Mouse (Mus musculus): Measurements from ENCODE around the gene Olfr331. TPM values are rescaled to one million over a fixed set of nuclear protein-coding genes. Genes with fewer than 3 reads are reported as not detected.
"Not testable (repeated sequence)": the region's sequence is repeated elsewhere in the genome, so short reads cannot be mapped to it uniquely, and the experiment has no call there.

Gene Olfr331
- not detected in 2 replicates for polyA plus RNA-seq (2016; fragmentation: Nextera tagmentation; extraction: Ambion mirVana)

DNA sequence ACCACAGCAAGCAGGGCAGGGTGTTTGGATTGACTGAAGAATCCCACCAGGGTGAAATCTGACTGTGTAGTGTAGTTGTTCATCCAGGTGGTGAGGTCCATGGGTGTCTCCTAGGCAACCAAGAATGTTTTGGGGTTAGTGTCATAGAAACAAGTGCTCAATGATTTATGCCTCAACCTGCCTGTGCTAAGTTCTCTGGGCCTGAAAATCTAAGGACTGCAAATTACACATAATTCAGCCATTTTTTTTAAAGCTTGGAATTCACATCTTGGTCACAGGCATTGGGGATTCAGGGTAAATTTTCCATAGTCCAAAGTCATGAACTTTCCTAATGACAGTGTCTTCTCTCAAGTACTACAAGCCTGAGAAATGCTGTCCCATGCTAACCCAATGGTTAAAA lies at the start of gene Olfr331:
Gene Olfr331 (minus strand): TSS at position 101 of the 400 bp plus-strand sequence.
- not testable (repeated sequence) for H3K27me3 ChIP-seq (ENCODE audit: insufficient read depth, poor library complexity, severe bottlenecking); H3K27ac ChIP-seq; H3K4me3 ChIP-seq; DNase-seq (ENCODE audit: low spot score); H3K4me1 ChIP-seq (replicated peaks); H3K9me3 ChIP-seq; H3K36me3 ChIP-seq

- no peaks in the 10 kb centered on the region for H3K27me3 ChIP-seq (ENCODE audit: insufficient read depth, poor library complexity, severe bottlenecking)
Measured at GRCm38 (mm10) chr11:58546322-58546721, 44.0 kb upstream of the Olfr331 start, which contains the start of gene Olfr329-ps. TSS of gene Olfr329-ps (minus strand) at chr11:58546422.

DNA sequence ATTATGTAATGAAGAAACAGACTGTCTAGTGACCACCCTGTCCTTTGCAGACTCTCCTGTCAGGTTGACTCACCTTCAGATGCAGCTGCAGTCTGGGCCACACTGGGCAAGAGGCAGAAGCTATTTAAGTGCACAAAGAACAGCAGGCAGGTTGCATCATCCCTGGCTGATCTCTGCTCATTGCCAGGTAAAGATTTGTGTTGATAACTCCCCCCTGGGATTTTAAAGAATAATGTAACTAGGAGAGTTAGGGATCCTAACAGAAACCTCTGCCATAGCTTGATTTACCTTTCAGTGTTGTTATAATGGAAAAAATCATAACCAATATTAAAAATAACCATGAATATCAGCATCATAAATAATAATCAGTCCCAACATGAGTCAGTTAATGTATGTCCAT lies 32.4 kb upstream of the Olfr331 start, which contains the start of gene Olfr330:
Gene Olfr330 (minus strand): TSS at position 101 of the 400 bp plus-strand sequence.
- not testable (repeated sequence) for H3K27ac ChIP-seq; H3K9me3 ChIP-seq; DNase-seq (ENCODE audit: low spot score); H3K36me3 ChIP-seq; H3K4me3 ChIP-seq; H3K27me3 ChIP-seq (ENCODE audit: insufficient read depth, poor library complexity, severe bottlenecking); H3K4me1 ChIP-seq (replicated peaks)

More at GRCm38 (mm10) chr11:58546322-58546721, 44.0 kb upstream of the Olfr331 start, which contains the start of gene Olfr329-ps:
- Histone ChIP-seq H3K4me1 (replicated peaks) (no peaks in the 10 kb centered on the region), H3K36me3 (no peaks in the 10 kb centered on the region), H3K27ac (no peak within 1 kb of the TSS), H3K4me3 (no peak within 1 kb of the TSS), H3K9me3 (no peaks in the 10 kb centered on the region)
- 85% methylated on average over 5 of the region's 5 CpGs for WGBS
- no peak for DNase-seq (ENCODE audit: low spot score)

DNA sequence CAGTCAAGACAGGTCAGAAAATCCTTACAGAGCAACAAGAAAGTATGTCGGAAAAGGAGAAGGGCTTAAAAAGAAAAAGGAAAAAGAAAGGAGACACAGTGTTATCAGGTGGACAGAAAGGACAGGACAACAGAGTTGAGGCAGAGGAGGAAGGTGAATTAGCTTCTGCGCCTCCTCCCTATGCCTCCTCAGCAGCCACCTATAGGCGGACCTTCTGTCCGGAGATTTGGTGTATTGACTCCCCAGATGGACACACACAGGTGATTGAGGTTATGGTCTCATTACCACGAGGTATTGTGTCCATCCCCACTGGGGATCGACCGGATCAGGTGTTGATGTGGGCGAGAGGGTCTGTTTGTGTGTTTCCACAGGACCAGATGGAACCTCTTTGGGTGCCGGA lies 17.4 kb upstream of the Olfr331 start:
- H3K9me3 ChIP-seq; H3K27me3 ChIP-seq (ENCODE audit: insufficient read depth, poor library complexity, severe bottlenecking); H3K36me3 ChIP-seq; DNase-seq (ENCODE audit: low spot score); H3K4me3 ChIP-seq; H3K4me1 ChIP-seq (replicated peaks); H3K27ac ChIP-seq: not testable (repeated sequence)
- 89% methylated on average over 9 of the region's 9 CpGs for WGBS

DNA sequence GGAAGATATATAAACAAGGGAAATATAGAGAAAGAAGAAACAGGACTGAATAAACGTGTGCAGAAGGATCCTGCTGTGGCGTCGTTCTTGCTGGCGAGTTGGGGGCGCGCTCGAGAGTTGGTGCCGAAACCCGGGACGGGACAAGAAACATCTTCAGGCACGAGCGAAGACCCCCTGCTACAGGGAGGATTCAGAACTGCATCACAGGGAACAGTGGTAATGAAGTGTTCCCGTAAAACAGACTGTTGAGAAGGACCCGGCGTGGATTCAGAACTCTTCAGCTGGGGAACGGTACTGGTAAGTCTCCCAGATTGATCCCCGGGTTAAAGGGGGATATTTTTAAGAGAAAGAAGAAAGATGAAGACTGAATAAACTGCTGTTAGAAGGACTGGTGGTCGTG lies 16.5 kb upstream of the Olfr331 start:
- 97% methylated on average over 18 of the region's 18 CpGs for WGBS

DNA sequence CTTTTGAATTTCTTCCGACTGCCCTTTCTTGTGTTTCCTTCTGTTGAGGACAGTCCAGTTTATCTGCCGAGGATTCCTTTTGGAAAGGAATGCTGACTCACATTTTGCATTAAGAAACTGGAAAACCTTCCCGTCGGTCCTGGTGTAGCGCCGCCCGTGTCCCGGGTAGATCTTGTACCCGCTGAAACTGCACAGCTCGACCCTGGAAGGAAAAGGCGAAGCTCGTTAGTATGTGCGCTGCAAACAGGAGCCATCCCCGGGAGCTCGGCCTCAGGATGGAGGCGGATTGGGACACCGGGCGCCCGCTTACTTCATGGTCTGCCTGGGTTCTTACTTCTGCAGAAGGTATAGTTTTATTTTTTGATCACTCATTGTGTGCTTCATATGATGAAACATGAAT lies 6.7 kb upstream of the Olfr331 start:
- not testable (repeated sequence) for H3K27me3 ChIP-seq (ENCODE audit: insufficient read depth, poor library complexity, severe bottlenecking); H3K9me3 ChIP-seq; H3K4me1 ChIP-seq (replicated peaks); DNase-seq (ENCODE audit: low spot score); H3K36me3 ChIP-seq; H3K27ac ChIP-seq; H3K4me3 ChIP-seq
- WGBS, result 86% methylated on average over 19 of the region's 19 CpGs

More for the DNA sequence above, 16.5 kb upstream of the Olfr331 start:
- H3K4me3 ChIP-seq; H3K4me1 ChIP-seq (replicated peaks); DNase-seq (ENCODE audit: low spot score); H3K27ac ChIP-seq; H3K27me3 ChIP-seq (ENCODE audit: insufficient read depth, poor library complexity, severe bottlenecking); H3K36me3 ChIP-seq; H3K9me3 ChIP-seq: not testable (repeated sequence)

GRCm38 (mm10) chr11:58499290-58499689 lies 3.1 kb downstream of the Olfr331 start:
- Histone ChIP-seq H3K4me3 (no peak overlapping the region), H3K36me3 (no peaks in the 10 kb centered on the region), H3K27ac (no peak overlapping the region), H3K9me3 (no peaks in the 10 kb centered on the region), H3K27me3 (ENCODE audit: insufficient read depth, poor library complexity, severe bottlenecking) (no peaks in the 10 kb centered on the region), H3K4me1 (replicated peaks) (no peaks in the 10 kb centered on the region)
- no peak for DNase-seq (ENCODE audit: low spot score)
- 76% methylated on average over 3 of the region's 3 CpGs for WGBS

DNA sequence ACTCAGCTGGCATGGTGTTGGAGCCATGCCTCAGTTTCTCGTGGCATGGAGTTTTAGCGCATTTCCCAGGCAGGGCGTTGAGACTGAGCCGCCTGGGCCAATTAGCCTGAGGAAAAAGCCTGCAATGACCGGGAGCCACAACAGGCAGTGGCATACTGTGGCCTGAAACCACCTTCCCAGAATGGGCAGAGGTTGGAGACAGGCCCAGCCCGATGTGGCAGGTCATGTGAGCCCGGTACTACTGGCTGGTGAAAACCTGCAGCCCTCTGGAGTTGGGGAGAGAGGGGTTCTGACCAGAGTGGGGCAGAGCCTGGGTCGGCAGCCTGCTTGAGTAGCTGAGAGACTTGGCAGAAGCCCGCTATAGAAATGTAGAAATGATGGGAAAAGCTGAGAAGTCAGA lies 3.6 kb downstream of the Olfr331 start:
- Histone ChIP-seq H3K9me3 (no peaks in the 10 kb centered on the region), H3K4me1 (replicated peaks) (no peaks in the 10 kb centered on the region), H3K27me3 (ENCODE audit: insufficient read depth, poor library complexity, severe bottlenecking) (no peaks in the 10 kb centered on the region), H3K27ac (no peak overlapping the region), H3K4me3 (no peak overlapping the region), H3K36me3 (no peaks in the 10 kb centered on the region)
- no peak for DNase-seq (ENCODE audit: low spot score)
- 85% methylated on average over 9 of the region's 9 CpGs for WGBS

- 71% methylated on average over 2 of the region's 2 CpGs for WGBS
- H3K27me3 ChIP-seq (ENCODE audit: insufficient read depth, poor library complexity, severe bottlenecking), result no peaks in the 10 kb centered on the region
- H3K36me3 ChIP-seq, result no peaks in the 10 kb centered on the region
- H3K4me3 ChIP-seq, result no peak within 1 kb of the TSS
- no peaks in the 10 kb centered on the region for H3K4me1 ChIP-seq (replicated peaks)
- no peak within 1 kb of the TSS for H3K27ac ChIP-seq
- DNase-seq (ENCODE audit: low spot score), result no peak
- no peaks in the 10 kb centered on the region for H3K9me3 ChIP-seq
Measured at GRCm38 (mm10) chr11:58492455-58492854, 9.9 kb downstream of the Olfr331 start, which contains the start of gene Olfr332. TSS of gene Olfr332 (minus strand) at chr11:58492555.

DNA sequence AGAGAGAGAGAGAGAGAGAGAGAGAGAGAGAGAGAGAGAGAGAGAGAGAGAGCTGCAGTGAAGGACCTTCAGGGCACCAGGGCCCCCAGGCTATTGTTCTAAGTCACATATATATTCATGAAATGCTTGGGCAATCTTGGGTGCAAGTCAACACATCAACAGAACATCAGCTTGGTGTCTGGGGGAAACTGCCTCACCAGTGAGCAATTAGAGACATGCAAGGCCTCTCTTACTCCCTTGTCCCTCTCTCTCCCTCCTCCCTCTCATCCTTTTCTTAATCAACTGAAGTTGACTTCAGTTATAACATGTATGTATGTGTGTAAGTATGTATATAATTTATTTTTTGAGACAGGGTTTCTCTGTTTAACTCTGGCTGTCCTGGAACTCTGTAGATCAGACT lies 40.2 kb downstream of the Olfr331 start, which contains the start of gene Olfr30:
Gene Olfr30 (minus strand): TSS at position 101 of the 400 bp plus-strand sequence.
- H3K9me3 ChIP-seq, result no peaks in the 10 kb centered on the region
- H3K27me3 ChIP-seq (ENCODE audit: insufficient read depth, poor library complexity, severe bottlenecking), result no peaks in the 10 kb centered on the region
- no peaks in the 10 kb centered on the region for H3K36me3 ChIP-seq
- no peaks in the 10 kb centered on the region for H3K4me1 ChIP-seq (replicated peaks)
- DNase-seq (ENCODE audit: low spot score), result no peak
- H3K4me3 ChIP-seq, result no peak within 1 kb of the TSS
- H3K27ac ChIP-seq, result no peak within 1 kb of the TSS

DNA sequence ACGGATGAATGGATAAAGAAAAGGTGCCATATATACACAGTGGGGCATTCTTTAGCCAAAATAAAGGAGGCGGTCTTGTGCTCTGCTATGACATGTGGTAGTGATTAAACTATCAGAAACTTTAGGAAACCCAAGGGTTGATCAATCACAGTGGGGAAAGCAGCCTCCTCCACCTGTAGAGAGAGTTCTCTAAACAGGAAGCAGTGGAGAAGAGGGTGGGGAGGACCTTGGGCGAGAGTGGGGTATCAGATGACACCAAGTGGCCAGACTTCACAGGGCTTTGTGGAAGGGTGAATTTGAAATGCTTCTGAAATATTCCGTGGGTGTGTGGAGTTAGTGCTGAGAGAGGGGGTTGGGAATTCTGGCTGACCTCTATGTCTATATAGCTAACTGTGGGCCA lies 48.8 kb downstream of the Olfr331 start:
- DNase-seq (ENCODE audit: low spot score), result peak; percentile 17
- Histone ChIP-seq H3K4me3 (no peak overlapping the region), H3K36me3 (no peaks in the 10 kb centered on the region), H3K9me3 (0 out of 2 replicates have a peak, but pooled peaks cover 4% of the 10 kb centered on the region), H3K27ac (no peak overlapping the region), H3K4me1 (replicated peaks) (no peaks in the 10 kb centered on the region), H3K27me3 (ENCODE audit: insufficient read depth, poor library complexity, severe bottlenecking) (no peaks in the 10 kb centered on the region)
- WGBS, result 54% methylated on average over 4 of the region's 4 CpGs

DNA sequence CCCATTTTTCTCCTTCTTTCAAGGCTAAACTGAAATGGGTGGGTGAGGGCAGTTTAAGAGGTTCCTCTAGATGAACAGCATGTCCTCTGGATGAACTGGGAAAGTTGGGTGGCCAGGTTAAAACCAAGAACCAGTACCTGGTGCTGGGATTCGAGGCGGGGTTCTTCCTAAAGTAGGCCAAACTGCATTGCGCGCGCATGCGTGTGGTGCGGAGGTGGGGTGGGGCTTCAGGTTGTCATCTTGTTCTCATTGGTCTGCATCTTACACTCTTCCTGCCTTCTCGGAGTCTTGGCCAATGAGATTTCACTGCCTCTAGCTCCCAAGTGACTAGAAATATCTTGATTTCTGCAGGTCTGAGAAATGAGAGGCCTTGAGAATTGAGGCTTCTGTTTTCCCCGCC lies 49.6 kb downstream of the Olfr331 start, which contains the start of gene Lypd9:
Gene Lypd9 (minus strand): TSS at position 165 of the 400 bp plus-strand sequence.
- H3K9me3 ChIP-seq, result peaks cover 9% of the 10 kb centered on the region; the same call in 1 of the 2 replicates
- 92% methylated on average over 9 of the region's 9 CpGs for WGBS
- no peaks in the 10 kb centered on the region for H3K36me3 ChIP-seq
- no peaks in the 10 kb centered on the region for H3K4me1 ChIP-seq (replicated peaks)
- no peaks in the 10 kb centered on the region for H3K27me3 ChIP-seq (ENCODE audit: insufficient read depth, poor library complexity, severe bottlenecking)
- DNase-seq (ENCODE audit: low spot score), result no peak
- no peak within 1 kb of the TSS for H3K27ac ChIP-seq
- no peak within 1 kb of the TSS for H3K4me3 ChIP-seq

All from hindbrain, embryonic 10.5 days (tissue).